Mouse (Mus musculus) granulocyte monocyte progenitor cell, adult 5-6 weeks (primary cell): Measurements from ENCODE around the gene Rnf115. TPM values are rescaled to one million over a fixed set of nuclear protein-coding genes. Genes with fewer than 3 reads are reported as not detected.
"Not testable (repeated sequence)": the region's sequence is repeated elsewhere in the genome, so short reads cannot be mapped to it uniquely, and the experiment has no call there.

Experiments used
- ATAC-seq: replicated peaks from 2 replicates; pipeline ENCODE4 v1.8.0; 2016; ENCODE audit warnings: mild to moderate bottlenecking, moderate TSS enrichment, inconsistent platforms; ENCODE audit not compliant: poor library complexity, severe bottlenecking
- total RNA-seq, 2 experiments: library from RNA; stranded (forward) in 1 of 2; stranded (reverse) in 1 of 2; fragments of 200-712, 200-1000 nt in 1 of 2; fragments of >200 nt in 1 of 2; fragmentation: Nextera tagmentation in 1 of 2; gene quantifications; 2 replicates each; pipeline ENCODE4 v1.2.3; 2014 to 2017

Gene Rnf115
- total RNA-seq (2014; fragmentation: Nextera tagmentation) (41.1 and 65.6 TPM in 2 replicates), total RNA-seq (2017) (55.3 and 71.5 TPM in 2 replicates)

- peak; percentile 92 for ATAC-seq
Observed at GRCm38 (mm10) chr3:96727343-96727827, at the start of gene Rnf115, which contains the start of gene Polr3c. Gene Rnf115 (plus strand): TSS chr3:96727664. Gene Polr3c (minus strand): TSS chr3:96727628.

- ATAC-seq = no peak
Observed at GRCm38 (mm10) chr3:96678456-96678855, 49.0 kb upstream of the Rnf115 start.

GRCm38 (mm10) chr3:96679159-96679674 lies 48.2 kb upstream of the Rnf115 start:
- no peak for ATAC-seq

- no peak for ATAC-seq
Observed at GRCm38 (mm10) chr3:96680269-96680956, 47.1 kb upstream of the Rnf115 start.

GRCm38 (mm10) chr3:96683496-96683895 lies 44.0 kb upstream of the Rnf115 start:
- ATAC-seq = no peak

GRCm38 (mm10) chr3:96684151-96684821 lies 43.2 kb upstream of the Rnf115 start:
- 0 out of 2 replicates have a peak, but pooled peaks have one; percentile 7 for ATAC-seq

GRCm38 (mm10) chr3:96684822-96685156 lies 42.7 kb upstream of the Rnf115 start:
- ATAC-seq = peak; percentile 11; the same call in 1 of the 2 replicates

GRCm38 (mm10) chr3:96686057-96686456 lies 41.4 kb upstream of the Rnf115 start:
- not testable (repeated sequence) for ATAC-seq

- ATAC-seq = peak; percentile 17; the same call in 1 of the 2 replicates
Observed at GRCm38 (mm10) chr3:96688854-96689253, 38.6 kb upstream of the Rnf115 start.

GRCm38 (mm10) chr3:96690298-96690697 lies 37.2 kb upstream of the Rnf115 start:
- peak; percentile 57 for ATAC-seq

- ATAC-seq = no peak
Observed at GRCm38 (mm10) chr3:96692506-96692905, 35.0 kb upstream of the Rnf115 start.

- ATAC-seq = no peak
Observed at GRCm38 (mm10) chr3:96693579-96693978, 33.9 kb upstream of the Rnf115 start.

GRCm38 (mm10) chr3:96696198-96696765 lies 31.2 kb upstream of the Rnf115 start, which contains the start of gene Pias3:
Gene Pias3 (plus strand): TSS chr3:96696384.
- peak; percentile 83 for ATAC-seq

- peak; percentile 78 for ATAC-seq
Observed at GRCm38 (mm10) chr3:96696766-96697732, 30.4 kb upstream of the Rnf115 start.

- no peak for ATAC-seq
Observed at GRCm38 (mm10) chr3:96698993-96699690, 28.3 kb upstream of the Rnf115 start.

GRCm38 (mm10) chr3:96700376-96700775 lies 27.1 kb upstream of the Rnf115 start:
- no peak for ATAC-seq

- ATAC-seq = no peak
Observed at GRCm38 (mm10) chr3:96701003-96701402, 26.5 kb upstream of the Rnf115 start.

- ATAC-seq = peak; percentile 38; the same call in 1 of the 2 replicates
Observed at GRCm38 (mm10) chr3:96704778-96705177, 22.7 kb upstream of the Rnf115 start.

GRCm38 (mm10) chr3:96706217-96706616 lies 21.2 kb upstream of the Rnf115 start:
- ATAC-seq = no peak
